Mouse (Mus musculus): ENCODE results near the gene Pigyl. TPM values are rescaled to one million over a fixed set of nuclear protein-coding genes. Genes with fewer than 3 reads are reported as not detected.
A peak's percentile ranks its signal among the peaks of the same experiment; 100 is the strongest.

Pigyl gene
- polyA plus RNA-seq, 1 experiment from 2014 or later = 34.9 TPM

DNA sequence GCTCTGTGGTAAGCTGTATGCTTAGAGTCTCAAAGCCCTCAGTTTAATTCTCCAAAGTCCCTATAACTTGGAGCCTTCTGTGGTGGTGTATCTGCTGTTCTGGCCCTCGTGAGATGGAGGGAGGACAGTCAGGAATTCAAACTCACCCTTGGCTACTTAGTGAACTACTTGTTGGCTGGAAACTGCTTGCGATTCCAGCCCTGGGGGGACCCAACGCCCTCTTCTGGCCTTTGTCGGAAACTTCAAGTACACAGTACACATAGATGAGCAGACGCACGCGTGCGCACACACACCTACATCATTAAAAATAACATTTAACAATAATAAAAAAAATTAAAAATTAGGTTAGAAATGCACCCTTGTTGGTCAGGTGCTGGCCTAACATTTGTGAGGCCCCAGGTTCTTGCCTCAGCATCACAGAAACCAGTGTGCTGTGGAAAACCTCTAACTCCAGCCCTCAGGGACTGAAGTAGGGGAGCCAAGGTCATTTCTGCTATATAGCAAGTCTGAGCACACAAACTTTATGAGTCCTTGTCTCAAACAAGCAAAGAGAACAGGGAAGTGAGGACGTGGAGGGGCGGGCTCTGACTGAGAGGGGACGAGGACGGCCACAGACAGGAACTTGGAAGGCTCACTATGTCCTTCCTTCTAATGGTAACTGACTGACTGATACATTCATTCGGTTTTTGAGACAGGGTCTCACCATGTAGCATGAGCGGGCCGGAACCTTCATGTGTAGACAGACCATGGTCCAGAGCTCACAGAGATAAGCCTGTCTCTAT, 31.2 kb upstream of the Pigyl start:
- WGBS (ENCODE audit: insufficient replicate concordance) = 77% methylated on average over 15 of the region's 15 CpGs
- H3K4me2 ChIP-seq (ENCODE audit: low read depth, low read length) = no peak overlapping the region
- peak overlapping the region; percentile 35; the same call in 1 of the 2 replicates for H3K27ac ChIP-seq (ENCODE audit: low read depth)
- ATAC-seq (no peak), DNase-seq (no peak)
- H3K4me1 ChIP-seq (ENCODE audit: insufficient read depth) = peaks cover 34% of the 10 kb centered on the region
- TF ChIP-seq EP300 (IDR thresholded peaks at IDR 0.05; ENCODE audit: low read depth) = no peak
- 0 out of 2 replicates have a peak, but pooled peaks have one; percentile 11 for TF ChIP-seq CTCF (IDR thresholded peaks at IDR 0.05; ENCODE audit: low read depth)
- H3K36me3 ChIP-seq (replicated peaks; ENCODE audit: insufficient read depth, low read length) = peaks cover 33% of the 10 kb centered on the region
- H3K4me3 ChIP-seq (ENCODE audit: low read depth, low read length) = no peak overlapping the region
- no peaks in the 10 kb centered on the region for H3K9me3 ChIP-seq (ENCODE audit: low read length)
- H3K27me3 ChIP-seq (ENCODE audit: insufficient read depth, low read length) = no peaks in the 10 kb centered on the region
- H3K9ac ChIP-seq (replicated peaks) = no peak overlapping the region

DNA sequence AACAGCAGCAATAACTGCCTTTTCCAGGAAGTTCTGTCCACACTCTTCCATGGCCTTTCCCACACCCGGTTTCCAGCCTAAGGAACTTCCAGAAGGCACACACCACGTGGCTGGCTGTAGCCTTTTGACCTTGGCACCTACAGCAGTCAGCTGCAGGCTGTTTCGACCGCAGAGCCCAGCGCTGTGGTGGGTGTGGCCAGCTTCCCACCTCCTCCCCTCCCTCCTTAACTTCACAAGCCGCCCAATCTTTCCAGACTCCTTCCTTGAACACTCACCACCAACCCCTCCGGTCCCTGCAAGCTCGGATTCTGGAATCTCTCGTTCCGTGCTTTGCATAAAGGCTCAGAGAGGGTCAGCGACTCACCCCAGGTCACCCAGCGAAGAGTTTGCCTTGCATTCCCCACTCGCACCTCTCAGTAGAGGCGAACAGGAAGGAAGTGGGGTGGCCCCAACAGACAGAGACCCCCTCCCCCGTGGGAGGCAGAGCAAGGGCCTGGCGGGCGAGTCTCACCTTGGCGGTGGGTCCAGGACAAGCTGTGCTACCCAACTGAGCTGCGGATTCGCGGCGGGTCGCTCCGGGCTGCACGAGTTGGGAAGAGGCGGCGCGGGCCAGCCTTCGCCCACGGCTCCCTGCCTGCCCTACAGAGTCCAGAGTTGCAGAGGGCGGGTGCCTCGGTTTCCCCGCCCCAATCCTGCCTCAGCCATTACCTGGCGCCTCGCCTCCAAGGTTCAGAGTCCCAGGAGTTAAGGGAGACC, 25.2 kb upstream of the Pigyl start:
- peak overlapping the region; percentile 42 for H3K4me3 ChIP-seq (ENCODE audit: low read depth, low read length)
- ATAC-seq (peak; percentile 63), DNase-seq (peak; percentile 70)
- WGBS (ENCODE audit: insufficient replicate concordance) = 3% methylated on average over 35 of the region's 35 CpGs
- no peaks in the 10 kb centered on the region for H3K9me3 ChIP-seq (ENCODE audit: low read length)
- peak overlapping the region; percentile 62 for H3K27ac ChIP-seq (ENCODE audit: low read depth)
- peak overlapping the region; percentile 90 for H3K4me2 ChIP-seq (ENCODE audit: low read depth, low read length)
- H3K9ac ChIP-seq (replicated peaks) = peak overlapping the region; percentile 56
- H3K36me3 ChIP-seq (replicated peaks; ENCODE audit: insufficient read depth, low read length) = peaks cover 33% of the 10 kb centered on the region
- H3K27me3 ChIP-seq (ENCODE audit: insufficient read depth, low read length) = no peaks in the 10 kb centered on the region
- H3K4me1 ChIP-seq (ENCODE audit: insufficient read depth) = peaks cover 22% of the 10 kb centered on the region
- TF ChIP-seq EP300 (IDR thresholded peaks at IDR 0.05; ENCODE audit: low read depth) (no peak), CTCF (IDR thresholded peaks at IDR 0.05; ENCODE audit: low read depth) (no peak)

DNA sequence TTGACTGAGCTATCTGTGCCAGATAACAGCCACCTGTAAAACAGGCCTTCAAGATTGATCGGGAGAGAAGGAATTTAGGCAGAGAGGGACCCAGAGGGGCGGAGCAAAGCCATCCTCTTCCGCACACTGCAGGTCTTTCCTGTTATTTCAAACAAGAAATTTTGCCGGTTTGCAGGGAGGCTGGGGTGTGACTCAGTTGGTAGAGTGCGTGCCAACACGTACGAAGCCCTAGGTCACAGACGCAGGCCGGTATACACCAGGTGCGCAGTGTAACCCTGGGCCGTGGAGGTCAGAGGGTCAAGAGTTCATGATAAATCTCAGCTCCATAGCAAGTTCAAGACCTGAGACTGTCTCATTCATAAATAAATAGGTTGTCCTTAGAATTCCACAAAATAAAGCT, 24.4 kb upstream of the Pigyl start:
- peak overlapping the region; percentile 56 for H3K9ac ChIP-seq (replicated peaks)
- H3K4me1 ChIP-seq (ENCODE audit: insufficient read depth) = peaks cover 30% of the 10 kb centered on the region
- TF ChIP-seq CTCF (IDR thresholded peaks at IDR 0.05; ENCODE audit: low read depth) = no peak
- H3K27ac ChIP-seq (ENCODE audit: low read depth) = peak overlapping the region; percentile 62; the same call in 1 of the 2 replicates
- H3K9me3 ChIP-seq (ENCODE audit: low read length) = no peaks in the 10 kb centered on the region
- DNase-seq (no peak), ATAC-seq (no peak)
- H3K36me3 ChIP-seq (replicated peaks; ENCODE audit: insufficient read depth, low read length) = peaks cover 25% of the 10 kb centered on the region
- 56% methylated on average over 11 of the region's 11 CpGs for WGBS (ENCODE audit: insufficient replicate concordance)
- peak overlapping the region; percentile 42 for H3K4me3 ChIP-seq (ENCODE audit: low read depth, low read length)
- no peaks in the 10 kb centered on the region for H3K27me3 ChIP-seq (ENCODE audit: insufficient read depth, low read length)
- peak overlapping the region; percentile 90 for H3K4me2 ChIP-seq (ENCODE audit: low read depth, low read length)

DNA sequence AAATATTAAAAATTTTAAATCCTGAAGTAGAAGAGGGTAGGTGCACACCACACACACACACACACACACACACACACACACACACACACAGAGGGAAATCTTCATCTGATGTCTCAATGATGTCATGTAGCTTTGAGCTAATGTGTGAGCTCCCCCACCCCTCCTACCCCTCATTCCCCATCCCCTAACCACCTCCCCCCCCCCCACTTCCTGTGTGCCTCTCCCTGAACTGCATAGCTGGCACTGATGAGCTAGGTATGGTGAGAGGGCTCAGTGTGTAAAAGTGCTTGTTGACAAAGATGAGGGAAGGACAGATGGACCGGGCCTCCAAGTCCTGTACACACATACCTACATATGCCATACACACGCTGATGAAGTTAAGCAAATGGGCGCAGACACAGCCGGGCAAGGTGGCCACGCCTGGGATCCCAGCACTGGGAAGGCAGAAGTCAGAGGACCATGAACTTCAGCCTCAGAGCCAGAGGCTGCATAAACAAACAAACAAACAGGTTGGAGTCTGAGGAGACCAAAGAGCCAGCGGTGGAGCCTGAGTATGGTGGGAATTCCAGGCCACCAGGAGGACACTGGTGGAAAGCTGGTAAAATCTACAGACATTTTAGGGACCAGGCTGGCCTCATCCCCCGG, 22.3 kb upstream of the Pigyl start:
- WGBS (ENCODE audit: insufficient replicate concordance) = 67% methylated on average over 7 of the region's 7 CpGs
- TF ChIP-seq CTCF (IDR thresholded peaks at IDR 0.05; ENCODE audit: low read depth) (no peak), EP300 (IDR thresholded peaks at IDR 0.05; ENCODE audit: low read depth) (no peak)
- Histone ChIP-seq H3K4me1 (ENCODE audit: insufficient read depth) (peaks cover 36% of the 10 kb centered on the region), H3K4me2 (ENCODE audit: low read depth, low read length) (peak overlapping the region; percentile 90), H3K9ac (replicated peaks) (peak overlapping the region; percentile 60), H3K27me3 (ENCODE audit: insufficient read depth, low read length) (no peaks in the 10 kb centered on the region), H3K36me3 (replicated peaks; ENCODE audit: insufficient read depth, low read length) (peaks cover 9% of the 10 kb centered on the region), H3K4me3 (ENCODE audit: low read depth, low read length) (peak overlapping the region; percentile 42), H3K9me3 (ENCODE audit: low read length) (no peaks in the 10 kb centered on the region), H3K27ac (ENCODE audit: low read depth) (peak overlapping the region; percentile 61)
- DNase-seq (no peak), ATAC-seq (no peak)

DNA sequence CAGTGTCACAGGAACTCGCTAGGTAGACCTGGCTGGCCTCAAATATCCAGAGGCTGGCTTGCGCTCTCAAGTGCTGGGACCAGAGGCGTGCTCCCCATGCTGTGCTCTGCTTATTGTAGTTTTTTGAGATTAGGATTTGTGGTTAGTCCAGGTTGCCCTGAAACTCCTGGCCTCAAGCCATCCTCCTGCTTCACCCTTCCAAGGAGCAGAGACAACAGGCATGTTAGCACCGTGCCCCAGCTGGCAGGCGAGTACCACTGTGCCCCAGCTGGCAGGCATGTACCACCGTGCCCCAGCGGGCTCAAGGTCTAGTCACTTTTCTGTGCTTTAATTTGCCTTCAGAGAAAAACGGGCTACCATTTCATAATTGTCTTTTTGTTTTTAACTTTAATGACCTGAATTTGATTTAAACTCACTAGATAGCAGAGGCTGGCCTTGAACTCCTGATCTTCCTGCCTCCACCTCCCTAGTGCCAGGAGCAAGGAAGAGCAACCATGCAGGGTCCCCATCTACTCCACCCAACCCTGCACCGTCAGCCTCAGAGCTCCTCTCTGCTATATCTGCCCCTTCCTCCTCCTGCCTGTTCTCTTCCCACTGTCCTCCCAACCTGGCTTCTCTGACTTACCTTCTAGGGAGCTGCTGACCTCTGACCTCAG, 21.5 kb upstream of the Pigyl start:
- H3K27ac ChIP-seq (ENCODE audit: low read depth) = peak overlapping the region; percentile 61

More for the DNA sequence above, 21.5 kb upstream of the Pigyl start:
- Histone ChIP-seq H3K9ac (replicated peaks) (peak overlapping the region; percentile 60), H3K4me2 (ENCODE audit: low read depth, low read length) (peak overlapping the region; percentile 90), H3K4me3 (ENCODE audit: low read depth, low read length) (peak overlapping the region; percentile 42), H3K36me3 (replicated peaks; ENCODE audit: insufficient read depth, low read length) (peaks cover 2% of the 10 kb centered on the region; the same call in 1 of the 2 replicates), H3K4me1 (ENCODE audit: insufficient read depth) (peaks cover 36% of the 10 kb centered on the region), H3K9me3 (ENCODE audit: low read length) (no peaks in the 10 kb centered on the region), H3K27me3 (ENCODE audit: insufficient read depth, low read length) (no peaks in the 10 kb centered on the region)
- WGBS (ENCODE audit: insufficient replicate concordance) = 62% methylated on average over 9 of the region's 9 CpGs
- no peak for TF ChIP-seq CTCF (IDR thresholded peaks at IDR 0.05; ENCODE audit: low read depth)
- TF ChIP-seq EP300 (IDR thresholded peaks at IDR 0.05; ENCODE audit: low read depth) = no peak
- peak; percentile 11; the same call in 1 of the 2 replicates for ATAC-seq
- DNase-seq = no peak

Data from liver, postnatal 0 days (tissue).